ENCODE assay signal across 26 mouse cellular contexts in genomic region chr7:109800626-109801025, GRCm38 (mm10). TPM values are rescaled to one million over a fixed set of nuclear protein-coding genes. Genes with fewer than 3 reads are reported as not detected.
DNase-seq lines count a peak whose midpoint lies in the region; ATAC-seq lines count a peak whose summit lies in the region.
"Had no signal": no experiment of that assay in that cellular context is flagged by ENCODE, and none has a peak within 500 bp of the region (broad histone marks: within the 10 kb centered on the region; RNA-seq: fewer than 3 reads in every experiment).

No protein-coding gene starts in this region.

- H3K36me3 ChIP-seq in hindbrain, embryonic 10.5 days = no peaks in the 10 kb centered on the region
- H3K36me3 ChIP-seq: embryonic facial prominence, embryonic 10.5 days; embryonic facial prominence, embryonic 13.5 days; heart, embryonic 10.5 days; heart, embryonic 13.5 days; hindbrain, embryonic 12.5 days; hindbrain, embryonic 15.5 days had no signal

- H3K27ac ChIP-seq in hindbrain, embryonic 10.5 days = no peak overlapping the region
- H3K27ac ChIP-seq: embryonic facial prominence, embryonic 10.5 days; embryonic facial prominence, embryonic 13.5 days; heart, adult 2 months; heart, embryonic 10.5 days; heart, embryonic 13.5 days; hindbrain, embryonic 12.5 days; hindbrain, embryonic 15.5 days had no signal

- H3K9me3 ChIP-seq in hindbrain, embryonic 10.5 days = no peaks in the 10 kb centered on the region
- H3K9me3 ChIP-seq: embryonic facial prominence, embryonic 10.5 days; embryonic facial prominence, embryonic 13.5 days; heart, embryonic 10.5 days; heart, embryonic 13.5 days; hindbrain, embryonic 12.5 days; hindbrain, embryonic 15.5 days had no signal

- no peak for ATAC-seq in frontal cortex, adult (ENCODE audit: low TSS enrichment)
- ATAC-seq in erythroid progenitor cell, adult 5-6 weeks (replicated peaks; ENCODE audit: low FRiP score, poor library complexity, severe bottlenecking) = peak; percentile 75
- ATAC-seq: activated CD4-positive, CD25-positive, alpha-beta regulatory T cell, adult 4 months; forebrain, embryonic 14.5 days; forebrain, postnatal 0 days had no signal

- intact Hi-C loops in left cerebral cortex, postnatal 14 days (cut with DNase I) = no loop called here

- no peaks in the 10 kb centered on the region for H3K4me1 ChIP-seq in hindbrain, embryonic 10.5 days (replicated peaks)
- H3K4me1 ChIP-seq: embryonic facial prominence, embryonic 10.5 days; hindbrain, embryonic 12.5 days; hindbrain, embryonic 15.5 days had no signal

- peak; percentile 37 to 53 for DNase-seq in frontal cortex, postnatal 36 days (ENCODE audit: low spot score in 2 of 2)
- DNase-seq in left cerebral cortex, adult 11 months (ENCODE audit: low spot score) = peak; percentile 16
- DNase-seq in left cerebral cortex, postnatal 14 days (ENCODE audit: low spot score in 2 of 2) = no peak
- no peak for DNase-seq in hindbrain, embryonic 10.5 days (ENCODE audit: low spot score)
- DNase-seq: adrenal gland, adult 8-10 months; adrenal gland, postnatal 36 days; cerebellum, adult 11 months; cerebellum, postnatal 36 days; embryo, embryonic 11 days; forebrain, postnatal 0 days; gastrocnemius, postnatal 10 days; gastrocnemius, postnatal 36 days; heart, adult 2 months; heart, postnatal 14 days; heart, postnatal 4 days had no signal

- WGBS in hindbrain, embryonic 10.5 days = 86% methylated on average over 4 of the region's 4 CpGs

- H3K27me3 ChIP-seq in hindbrain, embryonic 10.5 days (ENCODE audit: insufficient read depth, poor library complexity, severe bottlenecking) = 0 out of 2 replicates have a peak, but pooled peaks cover 5% of the 10 kb centered on the region
- H3K27me3 ChIP-seq: embryonic facial prominence, embryonic 13.5 days; heart, embryonic 13.5 days; hindbrain, embryonic 12.5 days; hindbrain, embryonic 15.5 days had no signal

- H3K4me3 ChIP-seq in hindbrain, embryonic 10.5 days = no peak overlapping the region
- H3K4me3 ChIP-seq: embryonic facial prominence, embryonic 10.5 days; embryonic facial prominence, embryonic 13.5 days; heart, adult 2 months; heart, embryonic 10.5 days; heart, embryonic 13.5 days; hindbrain, embryonic 12.5 days; hindbrain, embryonic 15.5 days had no signal

RNA-seq across cellular contexts. Expression of gene Nrip3, which starts 18.8 kb away (rescaled TPM):
- total RNA-seq in left cerebral cortex, postnatal 14 days (2021) = 10 to 100 TPM; 87.2 to 87.8 TPM
- 18.9 and 22.0 TPM in 2 replicates for total RNA-seq in erythroid progenitor cell, adult 5-6 weeks (2015; ENCODE audit: low replicate concordance)
- total RNA-seq in erythroid progenitor cell, adult 5-6 weeks (2017; ENCODE audit: low replicate concordance) = 25.0 and 38.0 TPM in 2 replicates
- 0.68 and 0.86 TPM in 2 replicates for polyA plus RNA-seq in hindbrain, embryonic 10.5 days (2016; fragmentation: Nextera tagmentation; extraction: Ambion mirVana)
- total RNA-seq: gastrocnemius, postnatal 36 days; granulocyte monocyte progenitor cell, adult 5-6 weeks had no signal

RNA-seq across cellular contexts. Expression of gene Tmem9b, which starts 48.0 kb away (rescaled TPM):
- 10 to 100 TPM; 81.0 to 81.5 TPM for total RNA-seq in left cerebral cortex, postnatal 14 days (2021)
- 57.8 and 63.1 TPM in 2 replicates for total RNA-seq in erythroid progenitor cell, adult 5-6 weeks (2015; ENCODE audit: low replicate concordance)
- 22.2 and 22.6 TPM in 2 replicates for total RNA-seq in erythroid progenitor cell, adult 5-6 weeks (2017; ENCODE audit: low replicate concordance)
- 40.5 and 53.2 TPM in 2 replicates for polyA plus RNA-seq in hindbrain, embryonic 10.5 days (2016; fragmentation: Nextera tagmentation; extraction: Ambion mirVana)

Comparison
In these comparisons a context has a peak if more than half of its experiments do, and no peak if none do; other contexts are left out.
1. DNase-seq: peak in frontal cortex, postnatal 36 days (2 of 2) and left cerebral cortex, adult 11 months (single experiment); none in left cerebral cortex, postnatal 14 days (0 of 2) and hindbrain, embryonic 10.5 days (single experiment).